Mouse (Mus musculus) cortical plate, adult 2 months (tissue): ENCODE measurements around the gene Dnaja2.

Experiments used
- CTCF ChIP-seq: fragments of 200-500 bp; IDR thresholded peaks from 2 replicates; pipeline ENCODE4 v1.5.1; 2011; ENCODE audit warnings: mild to moderate bottlenecking, control low read depth, low read length; ENCODE audit not compliant: insufficient read depth; ENCODE audit errors: extremely low read depth
- POLR2A ChIP-seq: fragments of 200-500 bp; IDR thresholded peaks from 2 replicates; pipeline ENCODE4 v1.6.1; 2011; ENCODE audit warnings: mild to moderate bottlenecking, low read length, control low read depth; ENCODE audit not compliant: insufficient read depth; ENCODE audit errors: extremely low read depth

DNA sequence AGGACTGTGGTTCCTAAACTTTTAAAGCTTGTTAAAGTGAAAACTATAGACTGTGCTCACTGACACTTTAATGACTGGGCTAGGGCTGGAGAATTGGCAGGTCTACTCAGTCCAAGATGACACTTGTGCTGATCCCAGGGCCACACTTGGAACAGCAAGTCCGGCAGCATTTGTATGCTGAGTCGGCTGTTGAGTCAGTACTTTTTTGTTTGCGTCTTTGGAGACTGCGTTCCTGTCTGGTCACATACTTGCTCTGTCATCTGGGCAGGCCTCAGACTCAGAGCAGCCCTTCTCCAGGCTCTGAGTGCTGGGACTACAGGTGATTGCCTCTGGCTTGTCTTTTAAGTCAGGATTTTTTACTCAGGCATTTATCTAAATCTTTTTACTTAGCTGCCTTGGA lies 41.9 kb downstream of the Dnaja2 start:
- TF ChIP-seq CTCF (no peak), POLR2A (no peak)
